In the genomic region with DNA sequence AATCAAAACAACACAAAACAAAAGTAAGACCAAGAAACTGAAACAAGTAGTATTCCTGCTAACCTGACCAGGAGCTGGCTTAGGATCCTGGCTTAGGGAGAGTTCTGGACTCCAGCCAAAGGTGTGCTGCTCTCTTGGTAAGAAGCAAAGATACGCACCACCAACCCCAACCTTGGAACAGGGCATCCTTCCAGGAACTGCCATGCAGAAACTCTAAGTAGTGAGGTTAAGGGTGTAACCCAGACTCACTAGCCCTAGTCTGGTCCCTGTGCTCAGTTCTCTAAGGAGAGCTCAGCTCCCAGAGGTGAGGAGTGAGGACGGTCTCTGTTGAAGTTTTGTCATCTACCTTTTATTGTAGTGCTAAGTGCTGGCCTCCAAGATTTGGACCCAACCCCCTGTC, we compare ENCODE assay signal across 28 mouse cellular contexts.
DNase-seq lines count a peak whose midpoint lies in the region; ATAC-seq and TF ChIP-seq lines count a peak whose summit lies in the region.
"Had no signal": no experiment of that assay in that cellular context is flagged by ENCODE, and none has a peak within 500 bp of the region (broad histone marks: within the 10 kb centered on the region; RNA-seq: fewer than 3 reads in every experiment).

No protein-coding gene starts in this region.

- H3K4me2 ChIP-seq in liver, embryonic 11.5 days: no peak overlapping the region
- no peak overlapping the region for H3K4me2 ChIP-seq in intestine, embryonic 15.5 days (replicated peaks)
- H3K4me2 ChIP-seq: embryonic facial prominence, embryonic 13.5 days; forebrain, embryonic 12.5 days; heart, embryonic 13.5 days; hindbrain, embryonic 12.5 days; midbrain, embryonic 12.5 days; neural tube, embryonic 15.5 days had no signal

- WGBS in liver, adult 2 months: 76% methylated on average over 2 of the region's 2 CpGs
- WGBS in liver, embryonic 11.5 days: 81% methylated on average over 2 of the region's 2 CpGs
- WGBS in intestine, embryonic 15.5 days: 91% methylated on average over 2 of the region's 2 CpGs

- no peaks in the 10 kb centered on the region for H3K9me3 ChIP-seq in liver, embryonic 11.5 days (ENCODE audit: control insufficient read depth, low read length)
- H3K9me3 ChIP-seq in intestine, embryonic 15.5 days: no peaks in the 10 kb centered on the region
- H3K9me3 ChIP-seq: embryonic facial prominence, embryonic 13.5 days; forebrain, embryonic 12.5 days; heart, embryonic 13.5 days; hindbrain, embryonic 12.5 days; limb, embryonic 10.5 days; midbrain, embryonic 12.5 days; neural tube, embryonic 15.5 days had no signal

- no peaks in the 10 kb centered on the region for H3K36me3 ChIP-seq in liver, adult 2 months (ENCODE audit: control insufficient read depth, insufficient read depth, low read length)
- no peaks in the 10 kb centered on the region for H3K36me3 ChIP-seq in liver, embryonic 11.5 days (ENCODE audit: control insufficient read depth, insufficient read depth, low read length)
- H3K36me3 ChIP-seq in intestine, embryonic 15.5 days: no peaks in the 10 kb centered on the region
- H3K36me3 ChIP-seq: embryonic facial prominence, embryonic 13.5 days; forebrain, embryonic 12.5 days; heart, embryonic 13.5 days; hindbrain, embryonic 12.5 days; limb, embryonic 10.5 days; midbrain, embryonic 12.5 days; neural tube, embryonic 15.5 days had no signal

- H3K4me3 ChIP-seq in liver, adult 2 months (ENCODE audit: insufficient read depth, low read depth, low read length): no peak overlapping the region
- H3K4me3 ChIP-seq in liver, embryonic 11.5 days (ENCODE audit: low read depth, low read length): no peak overlapping the region
- H3K4me3 ChIP-seq in intestine, embryonic 15.5 days (replicated peaks): no peak overlapping the region
- H3K4me3 ChIP-seq: embryonic facial prominence, embryonic 13.5 days; erythroblast, embryonic 14.5 days; forebrain, embryonic 12.5 days; heart, adult 2 months; heart, embryonic 13.5 days; hindbrain, embryonic 12.5 days; limb, embryonic 10.5 days; midbrain, embryonic 12.5 days; neural tube, embryonic 15.5 days had no signal

- no peaks in the 10 kb centered on the region for H3K4me1 ChIP-seq in liver, adult 2 months (ENCODE audit: control insufficient read depth, insufficient read depth, low read length)
- H3K4me1 ChIP-seq in liver, embryonic 11.5 days (replicated peaks; ENCODE audit: control insufficient read depth, insufficient read depth, low read length): no peaks in the 10 kb centered on the region
- no peaks in the 10 kb centered on the region for H3K4me1 ChIP-seq in intestine, embryonic 15.5 days (replicated peaks)
- H3K4me1 ChIP-seq: embryonic facial prominence, embryonic 13.5 days; forebrain, embryonic 12.5 days; heart, embryonic 13.5 days; hindbrain, embryonic 12.5 days; neural tube, embryonic 15.5 days had no signal

- no peak overlapping the region for H3K27ac ChIP-seq in liver, adult 2 months (replicated peaks; ENCODE audit: insufficient read depth, low read depth, low read length)
- no peak overlapping the region for H3K27ac ChIP-seq in liver, embryonic 11.5 days (ENCODE audit: low read depth, low read length)
- no peak overlapping the region for H3K27ac ChIP-seq in intestine, embryonic 15.5 days
- H3K27ac ChIP-seq: embryonic facial prominence, embryonic 13.5 days; forebrain, embryonic 12.5 days; heart, adult 2 months; heart, embryonic 13.5 days; hindbrain, embryonic 12.5 days; kidney, postnatal 0 days; limb, embryonic 10.5 days; midbrain, embryonic 12.5 days; neural tube, embryonic 15.5 days; stomach, postnatal 0 days had no signal

- no peak for TF ChIP-seq CTCF in liver, adult 2 months (IDR thresholded peaks at IDR 0.05; ENCODE audit: low read depth, low read length)

- no peak for TF ChIP-seq POLR2A in liver, adult 2 months (IDR thresholded peaks at IDR 0.05; ENCODE audit: extremely low read depth, insufficient read depth, low read length)

- ATAC-seq in liver, embryonic 11.5 days (replicated peaks; ENCODE audit: low FRiP score): no peak
- no peak for ATAC-seq in intestine, embryonic 15.5 days
- ATAC-seq: liver, postnatal 0 days; lung, postnatal 0 days had no signal

- H3K79me2 ChIP-seq in liver, adult 2 months (ENCODE audit: control insufficient read depth, insufficient read depth, low read length): no peaks in the 10 kb centered on the region

- no peaks in the 10 kb centered on the region for H3K27me3 ChIP-seq in liver, adult 2 months (ENCODE audit: control insufficient read depth, insufficient read depth, low read length)
- H3K27me3 ChIP-seq in liver, embryonic 11.5 days (replicated peaks; ENCODE audit: control insufficient read depth, insufficient read depth, low read length): no peaks in the 10 kb centered on the region
- no peaks in the 10 kb centered on the region for H3K27me3 ChIP-seq in intestine, embryonic 15.5 days (replicated peaks)
- H3K27me3 ChIP-seq: embryonic facial prominence, embryonic 13.5 days; forebrain, embryonic 12.5 days had no signal

- H3K9ac ChIP-seq in liver, adult 2 months (ENCODE audit: low read depth, low read length): no peak overlapping the region
- no peak overlapping the region for H3K9ac ChIP-seq in liver, embryonic 11.5 days (ENCODE audit: low read depth, low read length)
- no peak overlapping the region for H3K9ac ChIP-seq in intestine, embryonic 15.5 days
- H3K9ac ChIP-seq: embryonic facial prominence, embryonic 13.5 days; forebrain, embryonic 12.5 days; heart, embryonic 13.5 days; hindbrain, embryonic 12.5 days; liver, postnatal 0 days; midbrain, embryonic 12.5 days; neural tube, embryonic 15.5 days had no signal

- DNase-seq in cerebellum, adult 11 months: peak; percentile 64
- DNase-seq in cerebellum, postnatal 4 days (ENCODE audit: low spot score in 2 of 2): no peak
- peak; percentile 52 for DNase-seq in liver, adult 2 months (ENCODE audit: extremely low read depth, low read depth, low spot score)
- no peak for DNase-seq in liver, embryonic 11.5 days (ENCODE audit: low spot score)
- DNase-seq in kidney, adult 8-10 months: peak; percentile 63 to 81
- DNase-seq in layer of hippocampus, adult 18-20 months (ENCODE audit: low spot score in 2 of 2): no peak
- no peak for DNase-seq in testis, postnatal 10 days (ENCODE audit: low spot score)
- DNase-seq: adrenal gland, postnatal 10 days; embryo, embryonic 11 days; gastrocnemius, postnatal 36 days; heart, adult 2 months; heart, postnatal 14 days; liver; liver, postnatal 0 days; right cerebral cortex, adult 18-20 months; right cerebral cortex, postnatal 4 days had no signal

Comparison
In these comparisons a context has a peak if more than half of its experiments do, and no peak if none do; other contexts are left out.
1. DNase-seq: peak in cerebellum, adult 11 months (single experiment), liver, adult 2 months (single experiment) and kidney, adult 8-10 months (2 of 2); none in cerebellum, postnatal 4 days (0 of 2), liver, embryonic 11.5 days (single experiment), layer of hippocampus, adult 18-20 months (0 of 2) and testis, postnatal 10 days (single experiment).